Mouse (Mus musculus): ENCODE results near the gene Trib2. TPM values are rescaled to one million over a fixed set of nuclear protein-coding genes. Genes with fewer than 3 reads are reported as not detected.
A peak's percentile ranks its signal among the peaks of the same experiment; 100 is the strongest.

Trib2 gene
- total RNA-seq (2014; rRNA removed) (185 and 189 TPM in 2 replicates), polyA plus RNA-seq (2015; fragmentation: Nextera tagmentation; extraction: Ambion mirVana) (110 and 112 TPM in 2 replicates)

- H3K4me3 ChIP-seq (ENCODE audit: low read depth, low read length): peak within 1 kb of the TSS; percentile 95
- H3K4me2 ChIP-seq (ENCODE audit: low read depth, low read length, poor library complexity, severe bottlenecking): peak within 1 kb of the TSS; percentile 66
- H3K27me3 ChIP-seq (ENCODE audit: insufficient read depth, low read length): no peaks in the 10 kb centered on the region
- ATAC-seq (ENCODE audit: low FRiP score): peak; percentile 91
- under 1% methylated on average over 49 of the region's 50 CpGs for WGBS
- H3K9me3 ChIP-seq (ENCODE audit: low read length): no peaks in the 10 kb centered on the region
- no peaks in the 10 kb centered on the region for H3K4me1 ChIP-seq (ENCODE audit: insufficient read depth, low read length)
- peak within 1 kb of the TSS; percentile 90 for H3K9ac ChIP-seq (replicated peaks; ENCODE audit: low read length, poor library complexity, severe bottlenecking)
- DNase-seq (ENCODE audit: low spot score): peak; percentile 96
- peak within 1 kb of the TSS; percentile 94 for H3K27ac ChIP-seq (ENCODE audit: low read depth, low read length)
- H3K36me3 ChIP-seq (ENCODE audit: insufficient read depth, low read length): no peaks in the 10 kb centered on the region
- peak; percentile 67 for TF ChIP-seq CTCF (IDR thresholded peaks at IDR 0.05)
Observed at GRCm38 (mm10) chr12:15816740-15817178, at the start of gene Trib2. Gene Trib2, minus strand, starts transcription at chr12:15816922.

DNA sequence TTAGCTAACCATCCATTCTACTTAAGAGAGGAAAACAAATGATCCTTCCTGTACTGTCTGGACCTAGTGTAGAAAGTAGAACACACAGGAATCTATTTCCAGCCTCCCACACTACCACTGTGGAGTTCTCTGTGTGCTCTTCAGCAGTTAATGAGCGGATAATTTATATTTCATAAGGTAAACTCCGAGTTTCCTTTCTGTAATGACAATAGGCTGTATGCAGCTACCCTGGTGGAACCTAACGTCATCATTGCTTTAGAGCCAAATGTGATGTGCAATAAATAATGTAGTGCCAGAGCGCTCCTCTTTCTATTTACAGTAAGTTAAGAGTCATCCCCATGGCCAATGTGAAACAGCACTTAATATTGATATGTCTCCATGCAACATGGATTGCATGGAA, 41.3 kb upstream of the Trib2 start:
- Histone ChIP-seq H3K36me3 (ENCODE audit: insufficient read depth, low read length) (no peaks in the 10 kb centered on the region), H3K4me1 (ENCODE audit: insufficient read depth, low read length) (no peaks in the 10 kb centered on the region), H3K27me3 (ENCODE audit: insufficient read depth, low read length) (no peaks in the 10 kb centered on the region), H3K4me2 (ENCODE audit: low read depth, low read length, poor library complexity, severe bottlenecking) (no peak overlapping the region), H3K9me3 (ENCODE audit: low read length) (no peaks in the 10 kb centered on the region), H3K9ac (replicated peaks; ENCODE audit: low read length, poor library complexity, severe bottlenecking) (no peak overlapping the region), H3K27ac (ENCODE audit: low read depth, low read length) (no peak overlapping the region), H3K4me3 (ENCODE audit: low read depth, low read length) (no peak overlapping the region)
- WGBS: 80% methylated on average over 4 of the region's 4 CpGs
- TF ChIP-seq CTCF (IDR thresholded peaks at IDR 0.05): no peak
- DNase-seq (ENCODE audit: low spot score): no peak
- no peak for ATAC-seq (ENCODE audit: low FRiP score)

- DNase-seq (ENCODE audit: low spot score) (no peak), ATAC-seq (ENCODE audit: low FRiP score) (no peak)
- Histone ChIP-seq H3K9me3 (ENCODE audit: low read length) (no peaks in the 10 kb centered on the region), H3K9ac (replicated peaks; ENCODE audit: low read length, poor library complexity, severe bottlenecking) (no peak overlapping the region), H3K27ac (ENCODE audit: low read depth, low read length) (no peak overlapping the region), H3K36me3 (ENCODE audit: insufficient read depth, low read length) (no peaks in the 10 kb centered on the region), H3K27me3 (ENCODE audit: insufficient read depth, low read length) (no peaks in the 10 kb centered on the region), H3K4me2 (ENCODE audit: low read depth, low read length, poor library complexity, severe bottlenecking) (no peak overlapping the region), H3K4me3 (ENCODE audit: low read depth, low read length) (no peak overlapping the region), H3K4me1 (ENCODE audit: insufficient read depth, low read length) (no peaks in the 10 kb centered on the region)
- no peak for TF ChIP-seq CTCF (IDR thresholded peaks at IDR 0.05)
- WGBS: 90% methylated on average over 5 of the region's 5 CpGs
Observed at GRCm38 (mm10) chr12:15855891-15856290, 39.2 kb upstream of the Trib2 start.

DNA sequence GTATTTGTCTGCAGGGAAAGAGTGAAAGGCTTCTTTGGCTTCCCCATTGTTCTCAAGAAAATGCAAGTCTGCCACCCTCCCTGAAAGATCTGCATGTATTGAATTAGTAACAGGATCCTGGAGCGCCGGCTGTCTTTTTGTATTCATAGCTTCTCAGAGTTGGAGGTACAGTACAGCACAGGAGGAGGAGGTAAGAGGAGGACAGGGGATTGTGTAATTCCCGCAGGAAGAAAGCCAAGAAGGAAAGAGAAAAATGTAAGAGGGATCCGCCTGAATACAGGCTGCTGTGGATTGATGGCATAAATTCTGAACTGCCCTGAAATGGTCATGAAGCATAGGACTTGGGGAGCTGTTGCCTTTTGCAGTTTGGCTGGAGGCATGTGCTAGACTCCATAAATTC, 36.1 kb upstream of the Trib2 start:
- Histone ChIP-seq H3K27ac (ENCODE audit: low read depth, low read length) (no peak overlapping the region), H3K4me3 (ENCODE audit: low read depth, low read length) (no peak overlapping the region), H3K4me2 (ENCODE audit: low read depth, low read length, poor library complexity, severe bottlenecking) (no peak overlapping the region), H3K27me3 (ENCODE audit: insufficient read depth, low read length) (no peaks in the 10 kb centered on the region), H3K36me3 (ENCODE audit: insufficient read depth, low read length) (no peaks in the 10 kb centered on the region), H3K9ac (replicated peaks; ENCODE audit: low read length, poor library complexity, severe bottlenecking) (no peak overlapping the region), H3K9me3 (ENCODE audit: low read length) (no peaks in the 10 kb centered on the region), H3K4me1 (ENCODE audit: insufficient read depth, low read length) (no peaks in the 10 kb centered on the region)
- DNase-seq (ENCODE audit: low spot score) (no peak), ATAC-seq (ENCODE audit: low FRiP score) (no peak)
- WGBS: 27% methylated on average over 4 of the region's 4 CpGs
- no peak for TF ChIP-seq CTCF (IDR thresholded peaks at IDR 0.05)

DNA sequence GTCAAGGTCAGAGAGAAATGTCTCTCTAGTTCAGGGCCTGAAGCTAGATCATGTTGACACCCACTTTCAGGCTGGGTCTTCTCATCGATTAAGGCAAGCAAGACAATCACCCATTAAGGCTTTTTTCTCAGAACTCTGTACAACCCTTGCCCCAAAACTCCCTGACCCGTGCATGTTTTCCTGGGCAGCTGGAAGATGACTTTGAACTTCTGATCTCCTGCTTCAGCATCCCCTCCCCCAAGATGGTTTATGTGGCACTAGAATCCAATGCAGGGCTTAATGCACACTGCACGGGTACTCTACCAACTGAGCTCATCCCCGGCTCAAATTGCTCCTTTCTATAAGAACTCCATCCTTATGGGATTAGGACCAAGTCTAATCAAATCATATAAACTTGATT, 35.3 kb upstream of the Trib2 start:
- H3K36me3 ChIP-seq (ENCODE audit: insufficient read depth, low read length): no peaks in the 10 kb centered on the region
- no peak overlapping the region for H3K9ac ChIP-seq (replicated peaks; ENCODE audit: low read length, poor library complexity, severe bottlenecking)
- H3K9me3 ChIP-seq (ENCODE audit: low read length): no peaks in the 10 kb centered on the region
- no peaks in the 10 kb centered on the region for H3K4me1 ChIP-seq (ENCODE audit: insufficient read depth, low read length)
- no peak overlapping the region for H3K4me2 ChIP-seq (ENCODE audit: low read depth, low read length, poor library complexity, severe bottlenecking)
- no peak for ATAC-seq (ENCODE audit: low FRiP score)
- no peak overlapping the region for H3K27ac ChIP-seq (ENCODE audit: low read depth, low read length)
- no peaks in the 10 kb centered on the region for H3K27me3 ChIP-seq (ENCODE audit: insufficient read depth, low read length)
- DNase-seq (ENCODE audit: low spot score): no peak
- no peak for TF ChIP-seq CTCF (IDR thresholded peaks at IDR 0.05)
- no peak overlapping the region for H3K4me3 ChIP-seq (ENCODE audit: low read depth, low read length)
- WGBS: 76% methylated on average over 4 of the region's 4 CpGs

- no peaks in the 10 kb centered on the region for H3K36me3 ChIP-seq (ENCODE audit: insufficient read depth, low read length)
- H3K4me1 ChIP-seq (ENCODE audit: insufficient read depth, low read length): no peaks in the 10 kb centered on the region
- DNase-seq (ENCODE audit: low spot score) (no peak), ATAC-seq (ENCODE audit: low FRiP score) (no peak)
- no peak overlapping the region for H3K9ac ChIP-seq (replicated peaks; ENCODE audit: low read length, poor library complexity, severe bottlenecking)
- no peak overlapping the region for H3K27ac ChIP-seq (ENCODE audit: low read depth, low read length)
- no peak overlapping the region for H3K4me3 ChIP-seq (ENCODE audit: low read depth, low read length)
- H3K27me3 ChIP-seq (ENCODE audit: insufficient read depth, low read length): no peaks in the 10 kb centered on the region
- no peak for TF ChIP-seq CTCF (IDR thresholded peaks at IDR 0.05)
- H3K9me3 ChIP-seq (ENCODE audit: low read length): no peaks in the 10 kb centered on the region
- WGBS: 65% methylated on average over 8 of the region's 8 CpGs
- no peak overlapping the region for H3K4me2 ChIP-seq (ENCODE audit: low read depth, low read length, poor library complexity, severe bottlenecking)
Observed at GRCm38 (mm10) chr12:15850441-15850895, 33.7 kb upstream of the Trib2 start.
